Comparison of ENCODE assay signal across 13 mouse cellular contexts in the genomic region with DNA sequence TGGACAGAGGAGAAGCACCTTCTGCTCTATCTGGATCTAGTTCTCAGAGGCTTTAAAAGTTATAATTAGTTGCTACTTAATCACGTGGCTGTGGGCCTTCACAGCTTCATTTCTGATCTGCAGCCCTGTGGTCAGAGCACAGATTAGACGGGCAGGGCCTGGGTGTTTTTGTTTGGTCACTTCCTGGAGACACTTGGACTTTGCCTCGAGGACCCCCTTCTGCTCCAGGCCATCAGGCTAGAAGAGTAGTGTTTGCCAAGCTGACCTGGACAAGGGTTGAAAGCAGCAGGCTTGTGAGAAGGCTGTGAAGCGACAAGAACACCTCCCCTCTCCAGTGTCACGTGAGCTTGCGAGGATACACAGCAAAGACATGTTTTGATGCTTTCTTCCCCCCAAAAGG. TPM values are rescaled to one million over a fixed set of nuclear protein-coding genes. Genes with fewer than 3 reads are reported as not detected.
A peak's percentile ranks its signal among the peaks of the same experiment; 100 is the strongest.
DNase-seq lines count a peak whose midpoint lies in the region; ATAC-seq lines count a peak whose summit lies in the region.
"Had no signal": no experiment of that assay in that cellular context is flagged by ENCODE, and none has a peak within 500 bp of the region (broad histone marks: within the 10 kb centered on the region; RNA-seq: fewer than 3 reads in every experiment).

No protein-coding gene starts in this region.

- DNase-seq in heart, postnatal 4 days: no peak
- peak; percentile 82 for DNase-seq in kidney, adult 9 months
- DNase-seq in cerebellum, postnatal 25 days: no peak
- DNase-seq in adrenal gland, adult 2 months: no peak
- DNase-seq: adrenal gland, postnatal 36 days; cerebellum, adult 11 months; liver, embryonic 13.5 days; lung, postnatal 36 days had no signal

- H3K27ac ChIP-seq in heart, embryonic 15.5 days: peak overlapping the region; percentile 27; the same call in 1 of the 2 replicates
- H3K27ac ChIP-seq in midbrain, embryonic 13.5 days: 0 out of 2 replicates have a peak overlapping the region, but pooled peaks have one; percentile 30
- no peak overlapping the region for H3K27ac ChIP-seq in midbrain, embryonic 15.5 days
- H3K27ac ChIP-seq: liver, embryonic 13.5 days; stomach, embryonic 15.5 days had no signal

- no peak overlapping the region for H3K4me2 ChIP-seq in heart, embryonic 15.5 days
- H3K4me2 ChIP-seq in midbrain, embryonic 13.5 days (replicated peaks): no peak overlapping the region
- no peak overlapping the region for H3K4me2 ChIP-seq in midbrain, embryonic 15.5 days
- H3K4me2 ChIP-seq: liver, embryonic 13.5 days; stomach, embryonic 15.5 days had no signal

- no peak for ATAC-seq in heart, embryonic 15.5 days (replicated peaks; ENCODE audit: insufficient number of reproducible peaks, insufficient read depth, low FRiP score, low read depth)
- ATAC-seq in midbrain, embryonic 13.5 days: no peak
- no peak for ATAC-seq in midbrain, embryonic 15.5 days (replicated peaks)

- H3K9me3 ChIP-seq in heart, embryonic 15.5 days (replicated peaks): no peaks in the 10 kb centered on the region
- H3K9me3 ChIP-seq in midbrain, embryonic 13.5 days: no peaks in the 10 kb centered on the region
- no peaks in the 10 kb centered on the region for H3K9me3 ChIP-seq in midbrain, embryonic 15.5 days
- H3K9me3 ChIP-seq: liver, embryonic 13.5 days; stomach, embryonic 15.5 days had no signal

- 50% methylated on average over 6 of the region's 6 CpGs for whole genome bisulfite sequencing in heart, embryonic 15.5 days
- 75% methylated on average over 6 of the region's 6 CpGs for WGBS in midbrain, embryonic 13.5 days
- 79% methylated on average over 6 of the region's 6 CpGs for WGBS in midbrain, embryonic 15.5 days

- no peaks in the 10 kb centered on the region for H3K27me3 ChIP-seq in heart, embryonic 15.5 days
- H3K27me3 ChIP-seq in midbrain, embryonic 13.5 days: no peaks in the 10 kb centered on the region
- H3K27me3 ChIP-seq in midbrain, embryonic 15.5 days (replicated peaks): no peaks in the 10 kb centered on the region
- H3K27me3 ChIP-seq: liver, embryonic 13.5 days; stomach, embryonic 15.5 days had no signal

- peaks cover 55% of the 10 kb centered on the region for H3K4me1 ChIP-seq in heart, embryonic 15.5 days (replicated peaks)
- peaks cover 43% of the 10 kb centered on the region for H3K4me1 ChIP-seq in midbrain, embryonic 13.5 days (replicated peaks)
- peaks cover 28% of the 10 kb centered on the region for H3K4me1 ChIP-seq in midbrain, embryonic 15.5 days

- peaks cover 5% of the 10 kb centered on the region; the same call in 1 of the 2 replicates for H3K36me3 ChIP-seq in heart, embryonic 15.5 days
- peaks cover 24% of the 10 kb centered on the region for H3K36me3 ChIP-seq in midbrain, embryonic 13.5 days
- H3K36me3 ChIP-seq in midbrain, embryonic 15.5 days (replicated peaks): peaks cover 4% of the 10 kb centered on the region
- H3K36me3 ChIP-seq: liver, embryonic 13.5 days had no signal

- H3K4me3 ChIP-seq in heart, embryonic 15.5 days: no peak overlapping the region
- H3K4me3 ChIP-seq in midbrain, embryonic 13.5 days (replicated peaks): no peak overlapping the region
- no peak overlapping the region for H3K4me3 ChIP-seq in midbrain, embryonic 15.5 days
- H3K4me3 ChIP-seq: liver, embryonic 13.5 days; myocyte; stomach, embryonic 15.5 days had no signal

- H3K9ac ChIP-seq in heart, embryonic 15.5 days: no peak overlapping the region
- no peak overlapping the region for H3K9ac ChIP-seq in midbrain, embryonic 13.5 days (replicated peaks)
- no peak overlapping the region for H3K9ac ChIP-seq in midbrain, embryonic 15.5 days
- H3K9ac ChIP-seq: liver, embryonic 13.5 days; stomach, embryonic 15.5 days had no signal

RNA-seq across cellular contexts. Expression of a gene that starts 58.3 kb away (rescaled TPM):
- polyA plus RNA-seq in heart, embryonic 15.5 days (2015; fragmentation: Nextera tagmentation; extraction: Ambion mirVana): 1.8 and 2.0 TPM in 2 replicates
- 10 to 100 TPM; 21.0 to 25.6 TPM for total RNA-seq in heart, postnatal 4 days (2021)
- 22.6 and 23.1 TPM in 2 replicates for polyA plus RNA-seq in midbrain, embryonic 13.5 days (2015; fragmentation: Nextera tagmentation; extraction: Ambion mirVana)
- 14.6 and 16.8 TPM in 2 replicates for polyA plus RNA-seq in midbrain, embryonic 15.5 days (2015; fragmentation: Nextera tagmentation; extraction: Ambion mirVana)
- 10 to 100 TPM; 36.5 to 41.1 TPM for total RNA-seq in adrenal gland, adult 2 months (2021)
- 11.5 and 13.7 TPM in 2 replicates for polyA plus RNA-seq in adrenal gland, adult 2 months (2012; rRNA removed)
